Comparison of ENCODE assay signal across 7 mouse cellular contexts in the genomic region with DNA sequence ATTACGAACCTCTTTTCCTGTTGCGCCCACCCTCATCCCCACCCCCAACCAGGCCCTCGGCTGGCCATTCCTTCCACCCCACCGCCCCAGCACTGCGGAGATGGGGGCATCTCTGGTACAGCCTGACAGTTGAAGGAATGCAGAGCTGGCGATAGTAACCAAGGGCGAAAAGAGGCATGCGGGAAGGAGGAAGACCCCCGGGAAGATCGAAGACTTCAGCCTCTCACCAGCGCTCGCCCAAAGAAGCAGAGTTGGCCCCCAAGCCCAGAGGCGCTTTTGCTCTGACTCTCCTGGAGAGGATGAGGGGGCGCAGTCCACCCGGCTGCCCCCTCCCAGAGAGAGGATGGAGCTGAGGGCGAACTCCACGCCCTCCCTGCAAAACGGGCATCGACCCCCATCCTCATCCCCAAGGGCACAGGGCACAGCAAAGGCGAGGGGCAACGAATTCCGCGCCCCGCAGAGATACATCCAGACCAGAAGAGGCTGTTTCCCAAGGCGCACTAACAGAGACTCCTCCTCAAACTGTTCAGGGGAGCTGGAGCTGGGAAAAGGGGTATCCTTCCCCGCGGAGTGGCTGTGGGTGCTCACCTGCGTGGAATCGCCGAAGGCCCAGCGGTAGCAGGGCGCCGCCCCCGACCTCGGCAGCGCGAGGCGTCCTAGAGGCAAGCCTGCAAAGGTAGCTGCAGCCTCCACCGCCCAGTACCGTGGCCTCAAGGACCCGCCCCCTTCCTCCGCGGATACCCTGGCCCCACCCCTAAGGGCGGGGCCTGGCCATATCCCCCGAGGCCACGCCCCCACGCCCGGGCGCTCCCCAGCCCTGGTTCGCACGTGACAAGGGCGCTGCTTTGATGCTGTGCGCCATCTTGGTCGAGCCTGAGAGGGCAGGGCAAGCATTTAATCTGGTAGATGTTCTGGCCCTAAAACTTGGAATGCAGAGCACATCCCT. TPM values are rescaled to one million over a fixed set of nuclear protein-coding genes. Genes with fewer than 3 reads are reported as not detected.
DNase-seq lines count a peak whose midpoint lies in the region; ATAC-seq and TF ChIP-seq lines count a peak whose summit lies in the region.

No protein-coding gene starts in this region.

- no peak overlapping the region for H3K27ac ChIP-seq in embryonic fibroblast, embryonic 13.5 days (ENCODE audit: insufficient read depth, low read length)
- H3K27ac ChIP-seq in heart, embryonic 15.5 days = peak overlapping the region; percentile 84
- H3K27ac ChIP-seq in liver, adult 2 months (replicated peaks; ENCODE audit: insufficient read depth, low read depth, low read length) = no peak overlapping the region

- no peaks in the 10 kb centered on the region; the same call in 1 of the 2 replicates for H3K4me1 ChIP-seq in embryonic fibroblast, embryonic 13.5 days (ENCODE audit: control insufficient read depth, insufficient read depth, low read length)
- peaks cover 48% of the 10 kb centered on the region for H3K4me1 ChIP-seq in heart, embryonic 15.5 days (replicated peaks)
- peaks cover 4% of the 10 kb centered on the region; the same call in 1 of the 2 replicates for H3K4me1 ChIP-seq in liver, adult 2 months (ENCODE audit: control insufficient read depth, insufficient read depth, low read length)

- peak; percentile 90 for ATAC-seq in heart, embryonic 15.5 days (replicated peaks; ENCODE audit: insufficient number of reproducible peaks, insufficient read depth, low FRiP score, low read depth)
- ATAC-seq in monocyte, adult 5-6 weeks (replicated peaks; ENCODE audit: insufficient number of reproducible peaks, low FRiP score, low TSS enrichment, poor library complexity, severe bottlenecking) = 0 out of 2 replicates have a peak, but pooled peaks have one; percentile 27

- TF ChIP-seq POLR2A in embryonic fibroblast, embryonic 13.5 days (IDR thresholded peaks at IDR 0.05; ENCODE audit: low read depth, low read length) = peak; percentile 37
- TF ChIP-seq POLR2A in liver, adult 2 months (IDR thresholded peaks at IDR 0.05; ENCODE audit: extremely low read depth, insufficient read depth, low read length) = no peak

- no peaks in the 10 kb centered on the region for H3K9me3 ChIP-seq in heart, embryonic 15.5 days (replicated peaks)

- no peak overlapping the region for H3K4me3 ChIP-seq in embryonic fibroblast, embryonic 13.5 days (ENCODE audit: insufficient read depth, low read length)
- H3K4me3 ChIP-seq in heart, embryonic 15.5 days = peak overlapping the region; percentile 65
- no peak overlapping the region for H3K4me3 ChIP-seq in liver, adult 2 months (ENCODE audit: insufficient read depth, low read depth, low read length)

- H3K27me3 ChIP-seq in heart, embryonic 15.5 days = no peaks in the 10 kb centered on the region
- H3K27me3 ChIP-seq in liver, adult 2 months (ENCODE audit: control insufficient read depth, insufficient read depth, low read length) = no peaks in the 10 kb centered on the region

- peaks cover 14% of the 10 kb centered on the region for H3K36me3 ChIP-seq in heart, embryonic 15.5 days
- H3K36me3 ChIP-seq in liver, adult 2 months (ENCODE audit: control insufficient read depth, insufficient read depth, low read length) = peaks cover 25% of the 10 kb centered on the region

- H3K4me2 ChIP-seq in heart, embryonic 15.5 days = peak overlapping the region; percentile 94

- DNase-seq in brain, embryonic 18.5 days (ENCODE audit: low read depth, low spot score) = peak; percentile 82
- DNase-seq in kidney, postnatal 10 days = peak; percentile 92
- peak; percentile 61 for DNase-seq in liver, adult 2 months (ENCODE audit: extremely low read depth, low read depth, low spot score)
- DNase-seq in spleen, postnatal 14 days (ENCODE audit: low spot score in 2 of 2) = peak; percentile 61 to 76

- TF ChIP-seq CTCF in embryonic fibroblast, embryonic 13.5 days (IDR thresholded peaks at IDR 0.05; ENCODE audit: borderline replicate concordance, insufficient read depth, low read length) = no peak
- TF ChIP-seq CTCF in liver, adult 2 months (IDR thresholded peaks at IDR 0.05; ENCODE audit: low read depth, low read length) = no peak

- WGBS in heart, embryonic 15.5 days = under 1% methylated on average over 54 of the region's 54 CpGs
- 9% methylated on average over 54 of the region's 54 CpGs for WGBS in liver, adult 2 months

- no peaks in the 10 kb centered on the region for H3K79me2 ChIP-seq in liver, adult 2 months (ENCODE audit: control insufficient read depth, insufficient read depth, low read length)

- H3K9ac ChIP-seq in heart, embryonic 15.5 days = peak overlapping the region; percentile 48
- no peak overlapping the region for H3K9ac ChIP-seq in liver, adult 2 months (ENCODE audit: low read depth, low read length)

RNA-seq across cellular contexts. Expression of gene Ppfia4, which starts 11.6 kb away (rescaled TPM):
- 1.2 and 1.4 TPM in 2 replicates for polyA plus RNA-seq in embryonic fibroblast, embryonic 13.5 days (2011; ENCODE audit: insufficient read length, low read depth, missing spikeins)
- 9.7 and 10.3 TPM in 2 replicates for polyA plus RNA-seq in heart, embryonic 15.5 days (2015; fragmentation: Nextera tagmentation; extraction: Ambion mirVana)
- total RNA-seq in liver, adult 2 months (2014; rRNA removed) = 0.46 and 0.67 TPM in 2 replicates
- 0.78 and 1.4 TPM in 2 replicates for polyA plus RNA-seq in liver, adult 2 months (2012; rRNA removed)
- 20.4 to 28.3 TPM (median 20.4 TPM) in 3 replicates for total RNA-seq in monocyte, adult 5-6 weeks (2017)

RNA-seq across cellular contexts. Expression of gene Tmem183a, which starts 17.5 kb away (rescaled TPM):
- polyA plus RNA-seq in embryonic fibroblast, embryonic 13.5 days (2011; ENCODE audit: insufficient read length, low read depth, missing spikeins) = 66.3 and 68.0 TPM in 2 replicates
- polyA plus RNA-seq in heart, embryonic 15.5 days (2015; fragmentation: Nextera tagmentation; extraction: Ambion mirVana) = 53.0 and 58.1 TPM in 2 replicates
- 152 and 153 TPM in 2 replicates for total RNA-seq in liver, adult 2 months (2014; rRNA removed)
- polyA plus RNA-seq in liver, adult 2 months (2012; rRNA removed) = 130 and 152 TPM in 2 replicates
- total RNA-seq in monocyte, adult 5-6 weeks (2017) = 65.8 to 73.9 TPM (median 67.8 TPM) in 3 replicates

RNA-seq across cellular contexts. Expression of gene 4933406M09Rik, which starts 41.5 kb away (rescaled TPM):
- polyA plus RNA-seq in embryonic fibroblast, embryonic 13.5 days (2011; ENCODE audit: insufficient read length, low read depth, missing spikeins) = not detected in 2 replicates
- polyA plus RNA-seq in heart, embryonic 15.5 days (2015; fragmentation: Nextera tagmentation; extraction: Ambion mirVana) = not detected in 2 replicates
- not detected in 2 replicates for total RNA-seq in liver, adult 2 months (2014; rRNA removed)
- polyA plus RNA-seq in liver, adult 2 months (2012; rRNA removed) = not detected in 2 replicates
- total RNA-seq in monocyte, adult 5-6 weeks (2017) = not detected in 3 replicates

RNA-seq across cellular contexts. Expression of gene Myog, which starts 54.5 kb away (rescaled TPM):
- polyA plus RNA-seq in embryonic fibroblast, embryonic 13.5 days (2011; ENCODE audit: insufficient read length, low read depth, missing spikeins) = not detected in 2 replicates
- polyA plus RNA-seq in heart, embryonic 15.5 days (2015; fragmentation: Nextera tagmentation; extraction: Ambion mirVana) = 0.98 and 2.0 TPM in 2 replicates
- total RNA-seq in liver, adult 2 months (2014; rRNA removed) = not detected in 2 replicates
- polyA plus RNA-seq in liver, adult 2 months (2012; rRNA removed) = not detected in 2 replicates
- total RNA-seq in monocyte, adult 5-6 weeks (2017) = not detected in 3 replicates
